Mouse (Mus musculus): ENCODE results near the gene Pnp2.
A peak's percentile ranks its signal among the peaks of the same experiment; 100 is the strongest.
"Not testable (repeated sequence)": the region's sequence is repeated elsewhere in the genome, so short reads cannot be mapped to it uniquely, and the experiment has no call there.

Pnp2 gene

DNA sequence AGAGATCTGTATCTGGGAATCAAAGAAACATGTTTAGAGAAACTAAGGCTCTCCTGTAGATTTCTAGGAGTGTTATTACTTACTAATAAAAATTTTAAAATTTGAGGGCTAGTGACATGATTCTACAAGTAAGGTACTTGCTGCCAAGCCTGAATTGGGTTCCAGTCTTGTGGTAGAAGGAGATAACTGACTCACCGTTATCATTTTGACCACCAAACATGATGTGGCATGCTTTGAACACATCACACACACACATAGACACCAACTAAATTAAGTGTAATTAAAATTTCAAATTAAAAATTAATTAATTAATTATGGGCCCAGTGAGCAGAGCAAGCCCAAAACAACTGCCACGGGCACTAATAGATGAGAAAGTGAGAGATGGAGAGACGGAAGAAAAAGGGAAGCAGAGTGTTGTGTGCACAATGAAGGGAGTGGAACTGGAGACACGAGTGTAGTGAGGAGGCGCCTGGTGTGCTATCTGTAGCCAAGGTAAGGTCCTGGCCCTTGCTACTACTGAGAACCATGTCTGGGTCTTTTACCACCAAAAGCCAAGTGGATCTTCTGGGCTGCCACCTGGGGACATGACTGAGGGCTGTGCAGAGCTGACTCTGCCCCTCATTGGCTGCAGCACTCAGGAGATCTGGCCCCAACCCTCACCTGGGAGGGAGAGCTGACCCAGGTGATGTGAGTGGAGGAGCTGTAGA is 2.6 kb downstream of the Pnp2 start:
- not testable (repeated sequence) for DNase-seq

DNA sequence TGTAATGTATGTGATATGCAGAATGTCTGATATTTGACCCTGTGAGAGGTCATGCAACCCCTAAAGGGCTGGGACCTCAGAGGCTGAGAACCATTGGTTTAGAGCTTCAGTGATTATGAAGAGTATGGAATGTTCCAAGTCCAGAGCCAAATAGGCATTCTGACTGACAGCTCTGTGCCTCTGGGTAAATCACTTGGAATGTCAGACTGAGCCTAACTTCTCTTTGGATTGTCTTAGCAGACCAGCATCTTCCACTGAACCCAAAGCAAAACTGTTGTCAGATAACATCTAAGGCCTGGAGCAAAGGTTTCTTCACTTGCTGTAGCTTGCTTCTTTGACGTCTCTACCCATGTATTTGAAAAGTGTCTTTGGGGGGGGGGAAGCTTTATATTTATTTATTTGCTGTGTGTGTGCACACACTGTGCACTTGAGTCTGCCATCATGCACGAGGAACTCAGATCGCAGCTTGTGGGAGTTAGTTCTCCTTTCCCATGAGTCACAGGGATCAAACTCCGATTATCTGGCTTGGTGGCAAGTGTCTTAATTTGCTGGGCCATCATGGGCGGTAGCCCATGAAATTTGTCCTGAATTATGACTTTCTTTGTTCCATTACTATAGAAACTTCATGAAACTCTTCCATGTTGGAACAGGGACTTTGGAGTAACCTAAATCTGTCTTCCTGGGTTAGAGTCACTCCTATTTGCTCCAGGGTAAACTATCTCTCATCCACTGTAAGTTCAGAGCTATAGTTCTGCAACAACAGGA is 12.6 kb downstream of the Pnp2 start:
- no peak for DNase-seq

DNA sequence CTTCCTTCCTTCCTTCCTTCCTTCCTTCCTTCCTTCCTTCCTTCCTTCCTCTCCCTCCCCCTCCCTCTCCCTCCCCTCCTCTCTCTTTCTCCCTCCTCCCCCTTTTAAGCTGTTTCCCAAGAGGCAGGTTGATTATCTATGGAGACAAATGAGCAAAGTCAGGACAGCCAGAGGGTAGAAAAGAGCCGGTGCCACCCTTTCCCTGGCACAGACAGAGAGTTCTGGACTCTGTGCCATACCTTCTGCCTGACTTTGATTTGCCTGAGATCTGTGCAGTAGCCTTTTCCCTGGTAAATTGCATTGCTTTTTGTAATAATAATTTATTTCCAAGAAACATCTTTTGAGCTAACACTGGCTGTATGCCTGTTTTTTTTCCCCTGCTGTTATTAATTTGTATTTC is 13.2 kb downstream of the Pnp2 start:
- no peak for DNase-seq

DNA sequence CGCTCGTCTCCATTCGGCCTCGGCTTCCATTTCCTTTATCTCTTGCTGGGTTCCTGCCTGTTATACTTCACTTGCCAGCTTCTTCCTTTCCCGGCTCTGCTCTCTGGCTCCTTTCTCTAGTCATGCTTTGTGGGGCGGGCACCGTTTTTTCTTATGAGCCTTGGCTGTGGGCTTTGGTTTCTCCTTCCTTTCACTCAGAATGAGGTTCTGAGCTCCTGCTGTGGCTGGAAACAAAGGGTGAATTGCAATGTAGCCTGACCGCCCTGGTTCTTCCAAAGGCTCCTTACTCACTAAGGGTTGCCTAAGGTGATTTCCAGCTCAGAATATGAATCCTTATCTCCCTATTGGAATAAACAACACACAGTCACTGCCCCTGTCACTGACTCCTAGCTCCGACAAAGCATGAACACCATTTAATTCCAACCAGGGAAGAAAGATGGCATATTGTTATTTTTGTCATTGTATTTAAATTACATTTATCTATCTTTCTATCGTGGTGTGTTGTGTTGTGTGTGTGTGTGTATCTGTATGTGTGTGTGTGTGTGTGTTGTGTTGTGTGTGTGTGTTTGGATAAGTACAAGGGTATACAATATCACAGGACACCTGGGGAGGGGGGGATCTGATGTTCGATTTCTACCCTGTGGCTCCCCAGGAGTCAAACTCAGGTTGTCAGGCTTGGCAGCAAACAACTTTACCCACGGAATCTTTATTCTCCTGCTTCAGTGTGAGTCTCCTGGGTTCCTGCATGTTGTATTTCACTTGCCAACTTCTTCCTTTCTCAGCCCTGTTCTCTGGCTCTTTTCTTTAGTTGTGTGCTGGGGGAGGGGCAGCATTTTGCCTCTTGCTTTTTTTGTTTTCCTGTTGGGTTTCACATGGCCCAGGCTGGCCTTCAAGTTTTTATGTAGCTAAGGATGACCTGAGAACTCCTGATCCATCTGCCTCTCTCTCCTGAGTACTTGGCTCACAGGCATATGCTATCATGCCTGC is 14.1 kb downstream of the Pnp2 start:
- DNase-seq: no peak

DNA sequence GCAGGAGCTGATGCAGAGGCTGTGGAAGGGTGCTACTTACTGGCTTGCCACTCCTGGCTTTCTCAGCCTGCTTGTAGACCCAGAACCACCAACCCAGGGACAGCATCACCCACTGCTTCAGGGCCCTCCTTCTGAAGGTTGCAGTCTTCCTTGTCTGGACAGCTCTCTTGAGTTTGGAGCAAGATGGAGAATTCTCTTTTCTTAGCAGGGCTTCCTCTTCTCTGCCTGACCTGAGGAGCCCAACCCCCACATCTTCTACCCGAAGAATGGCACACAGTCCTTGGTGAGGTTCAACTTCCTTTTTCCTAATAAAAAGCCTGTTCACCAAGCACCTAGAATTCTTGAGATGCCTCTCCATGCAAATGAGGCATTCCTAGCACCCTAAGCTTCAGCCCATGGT is 15.0 kb downstream of the Pnp2 start:
- DNase-seq: no peak

DNA sequence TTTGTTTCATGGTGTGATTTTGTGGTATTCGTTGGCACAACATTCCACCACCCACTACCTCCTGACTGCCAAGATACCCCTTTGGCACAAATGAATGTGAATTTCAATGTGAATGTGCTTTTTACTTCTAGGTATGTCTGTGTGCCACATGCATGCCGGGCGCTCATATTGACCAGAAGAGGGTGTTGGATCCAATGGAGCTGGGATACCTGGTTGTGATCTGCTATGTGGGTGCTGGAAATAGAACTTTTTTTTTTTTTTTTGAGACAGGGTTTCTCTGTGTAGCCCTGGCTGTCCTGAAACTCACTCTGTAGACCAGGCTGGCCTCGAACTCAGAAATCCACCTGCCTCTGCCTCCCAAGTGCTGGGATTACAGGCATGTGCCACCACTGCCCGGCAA is 17.3 kb downstream of the Pnp2 start:
- not testable (repeated sequence) for DNase-seq

DNA sequence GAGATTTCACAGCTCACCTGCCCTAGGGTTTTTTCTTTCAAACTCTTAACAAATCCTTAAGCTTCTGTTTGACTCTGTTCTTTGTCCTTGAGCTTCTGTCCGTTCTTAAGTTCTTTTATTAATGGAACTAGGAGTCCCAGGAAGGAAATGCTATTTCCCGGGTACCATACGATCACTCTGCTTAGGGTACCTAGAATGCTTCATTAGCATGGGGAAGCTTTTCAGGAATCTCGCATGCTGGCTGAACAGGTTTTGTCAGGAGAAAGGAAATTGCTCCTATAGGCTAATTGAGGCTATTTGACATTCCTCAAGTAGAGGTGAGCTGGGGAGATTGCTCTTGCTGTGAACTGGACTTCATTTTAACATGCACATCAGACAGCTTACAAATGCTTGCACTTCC is 17.9 kb downstream of the Pnp2 start:
- no peak for DNase-seq

DNA sequence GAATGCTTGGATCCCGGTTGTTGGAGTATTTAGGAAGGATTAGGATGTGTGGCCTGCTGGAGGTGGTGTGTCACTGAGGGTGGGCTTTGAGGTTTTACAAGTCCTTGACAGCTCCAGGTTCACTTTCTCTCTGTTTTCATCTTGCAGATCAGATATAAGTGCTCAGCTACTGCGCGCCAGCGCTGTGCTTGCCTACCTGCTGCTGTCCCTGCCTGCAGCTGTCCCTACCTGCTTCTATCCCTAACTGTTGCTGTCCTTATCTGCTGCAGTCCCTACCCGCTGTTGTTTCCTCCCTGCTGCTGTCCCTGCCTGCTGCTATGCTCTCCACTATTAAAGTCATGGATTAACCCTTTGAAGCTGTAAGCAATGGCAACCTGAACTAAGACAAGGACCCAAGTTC is 19.2 kb downstream of the Pnp2 start:
- no peak for DNase-seq

DNA sequence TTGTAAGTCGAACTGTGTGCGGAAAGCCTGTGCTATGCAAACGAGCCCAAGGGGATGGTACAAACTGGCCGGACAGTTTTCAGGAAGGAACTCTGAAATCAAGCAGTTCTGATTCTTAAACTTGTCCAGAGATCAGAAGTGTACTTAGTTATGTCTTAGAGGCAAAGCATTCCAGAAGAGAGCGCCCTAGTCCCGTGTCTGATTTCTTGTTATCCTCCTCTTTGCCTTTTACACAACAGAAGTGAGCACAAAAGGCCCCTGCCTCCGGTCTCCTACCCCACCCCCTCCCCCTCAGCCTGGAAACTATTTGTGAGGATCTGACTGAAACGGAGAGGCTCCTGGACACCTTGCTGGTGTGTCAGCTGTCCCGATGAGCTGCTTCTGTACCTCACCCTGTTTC is 20.9 kb downstream of the Pnp2 start:
- peak in 1 of 2 experiments; percentile 27 for DNase-seq

DNA sequence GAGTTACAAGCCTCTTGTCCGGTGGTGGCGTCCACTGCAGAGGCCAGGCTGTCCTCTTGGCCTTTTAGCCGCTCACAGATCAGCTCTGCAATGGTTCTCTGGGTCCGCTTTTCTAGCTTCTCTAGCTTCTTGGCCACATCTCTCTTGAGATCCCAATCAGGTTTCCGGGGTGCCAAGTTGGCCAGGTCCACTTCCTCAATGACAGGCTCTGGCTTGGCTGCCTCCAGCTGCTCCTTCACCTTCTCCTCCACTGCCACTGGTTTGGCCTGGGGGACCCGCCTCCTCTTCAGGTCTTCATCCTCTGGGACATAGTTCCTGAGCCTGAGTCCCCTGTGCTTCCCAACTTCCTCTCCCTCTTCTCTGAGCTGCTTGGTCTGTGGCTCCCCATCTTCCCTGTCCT is 22.7 kb downstream of the Pnp2 start:
- not testable (repeated sequence) for DNase-seq

DNA sequence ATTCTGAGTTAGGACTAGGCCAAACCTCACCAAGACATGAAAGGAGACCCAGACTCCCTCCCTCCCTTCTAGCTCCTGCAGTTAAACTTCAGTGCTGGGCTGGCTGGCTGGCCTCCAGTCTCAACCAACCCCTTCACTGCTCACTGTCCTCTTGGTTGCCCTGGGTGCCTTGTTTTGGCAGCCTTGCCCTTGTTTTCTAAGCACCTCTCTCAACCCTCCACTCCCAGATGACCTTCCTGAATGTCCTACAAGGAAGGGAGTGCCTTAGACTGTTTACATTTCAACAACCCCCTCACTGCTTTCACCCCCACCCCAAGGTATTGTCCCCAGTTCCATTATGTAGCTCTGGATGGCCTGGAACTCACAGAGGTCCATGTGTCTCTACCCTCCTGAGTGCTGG is 23.8 kb downstream of the Pnp2 start:
- DNase-seq: no peak

DNA sequence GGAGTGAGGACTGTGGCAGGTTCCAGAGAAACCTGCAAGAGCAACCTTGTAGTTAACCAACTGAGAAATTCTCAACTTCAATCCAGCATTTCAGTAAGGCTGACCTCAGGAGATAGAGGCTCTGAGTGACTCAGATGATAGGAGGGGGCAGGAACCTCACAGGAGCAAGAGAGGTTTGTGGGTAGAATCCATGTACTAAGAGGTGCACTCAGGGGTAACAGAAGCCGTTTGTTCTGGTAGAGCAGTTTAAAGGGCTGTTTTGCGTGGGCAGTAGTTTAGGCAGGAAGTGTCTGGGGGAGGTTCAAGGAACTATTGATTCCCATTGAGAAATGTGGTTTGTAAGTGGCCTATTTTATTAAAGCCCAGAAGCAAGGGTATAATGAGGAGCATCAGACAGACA is 25.4 kb downstream of the Pnp2 start:
- peak; percentile 34 to 39 for DNase-seq

DNA sequence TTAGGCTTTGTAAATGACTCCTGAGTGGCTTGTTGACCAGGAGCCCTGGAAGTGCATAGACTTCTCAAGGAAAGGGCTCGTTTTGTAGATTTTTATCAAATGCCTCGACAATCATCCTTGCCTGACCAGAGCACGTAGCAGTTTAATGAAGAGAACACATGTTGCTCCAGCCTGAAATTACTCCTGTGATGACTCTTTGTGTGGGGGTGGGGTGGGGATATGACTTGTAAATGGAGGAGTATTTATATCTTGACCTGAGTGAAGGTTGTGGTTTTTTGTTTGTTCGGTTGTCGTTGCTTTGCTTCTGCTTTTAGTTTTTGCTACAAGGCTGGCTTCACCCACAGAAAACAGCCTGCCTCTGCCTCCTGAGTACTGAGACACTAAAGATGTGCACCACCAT is 26.0 kb downstream of the Pnp2 start:
- DNase-seq: peak; percentile 43 to 52

DNA sequence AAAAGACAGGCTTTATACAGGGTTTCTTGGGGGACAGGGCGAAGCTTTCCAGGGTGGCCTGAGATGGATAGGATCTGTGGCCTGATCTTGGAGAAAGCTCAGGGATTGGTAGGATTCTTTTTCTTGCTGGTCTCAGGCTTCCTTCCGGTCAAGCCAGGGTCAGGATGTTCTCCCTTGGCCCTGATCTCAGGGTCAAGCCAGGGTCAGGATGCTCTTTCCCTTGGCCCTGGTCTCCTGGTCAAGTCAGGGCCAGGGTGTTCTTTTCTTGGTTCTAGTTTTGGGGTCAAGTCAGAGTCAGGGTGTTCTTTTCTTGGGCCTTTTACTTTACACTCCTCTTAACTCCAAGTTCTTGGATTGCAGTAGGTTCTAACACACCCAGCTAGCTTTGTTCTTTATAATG is 31.9 kb downstream of the Pnp2 start:
- no peak for DNase-seq

DNA sequence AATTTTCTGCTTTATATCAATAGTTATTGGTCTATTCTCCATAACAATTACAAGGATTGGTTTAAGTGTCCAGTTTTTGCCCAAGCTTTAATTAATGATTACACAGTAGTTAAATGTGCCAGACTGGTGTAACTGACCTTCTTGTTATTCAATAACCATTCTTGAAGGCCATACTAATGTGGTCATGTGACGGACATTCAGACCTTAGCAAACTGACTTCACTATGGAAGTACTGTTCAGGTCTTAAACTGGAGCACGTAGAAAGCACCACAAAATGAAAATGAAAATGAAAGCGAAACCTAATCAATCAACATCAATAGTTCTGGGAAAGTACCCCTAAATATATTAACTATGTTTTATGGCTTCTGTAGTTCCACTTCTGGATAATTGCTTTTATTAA is 35.2 kb downstream of the Pnp2 start:
- no peak for DNase-seq

DNA sequence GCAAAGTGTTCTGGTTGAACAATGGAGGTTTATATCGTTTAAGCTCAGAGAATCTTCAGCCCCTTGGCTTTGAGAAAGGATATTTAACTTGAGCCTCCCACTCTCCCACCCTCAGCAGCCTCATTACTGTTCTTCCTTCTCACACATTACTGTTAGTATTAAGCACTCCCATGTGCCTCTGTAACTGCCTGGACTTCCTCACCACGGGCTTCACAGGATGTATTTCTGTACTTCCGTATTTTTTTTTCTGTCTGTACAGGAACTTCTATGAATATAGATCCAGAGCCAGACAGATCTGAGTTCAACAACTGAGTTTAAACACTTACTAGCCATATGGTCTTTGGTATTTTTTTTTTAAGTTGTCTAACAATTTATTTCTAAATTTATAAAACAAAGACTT is 41.3 kb downstream of the Pnp2 start:
- DNase-seq: peak; percentile 35 to 41

DNA sequence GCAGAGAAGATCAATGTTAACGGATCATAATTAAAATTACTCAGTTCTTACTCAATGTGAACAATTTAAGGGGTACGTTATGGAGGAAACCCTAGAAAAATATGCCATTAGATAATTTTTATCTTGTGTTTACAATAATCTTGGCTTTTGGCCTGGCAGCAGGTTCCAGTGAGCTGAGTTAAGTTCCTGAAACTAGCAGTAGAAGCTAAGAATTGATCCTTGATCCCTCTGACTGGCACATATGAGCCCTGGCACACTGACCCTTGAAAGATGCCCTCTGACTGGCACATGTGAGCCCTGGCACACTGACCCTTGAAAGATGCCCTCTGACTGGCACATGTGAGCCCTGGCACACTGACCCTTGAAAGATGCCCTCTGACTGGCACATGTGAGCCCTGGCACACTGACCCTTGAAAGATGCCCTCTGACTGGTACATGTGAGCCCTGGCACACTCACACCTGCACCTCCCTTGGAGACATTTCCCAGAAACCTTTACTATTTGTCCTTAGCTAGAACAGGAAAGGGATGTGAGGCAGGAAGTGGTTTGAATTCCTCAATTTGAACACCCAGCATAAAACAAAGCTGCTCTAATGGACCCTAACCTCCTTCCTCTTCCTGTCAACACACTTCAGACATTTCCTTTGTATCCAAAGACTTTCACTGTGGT is 42.3 kb downstream of the Pnp2 start:
- no peak for DNase-seq

DNA sequence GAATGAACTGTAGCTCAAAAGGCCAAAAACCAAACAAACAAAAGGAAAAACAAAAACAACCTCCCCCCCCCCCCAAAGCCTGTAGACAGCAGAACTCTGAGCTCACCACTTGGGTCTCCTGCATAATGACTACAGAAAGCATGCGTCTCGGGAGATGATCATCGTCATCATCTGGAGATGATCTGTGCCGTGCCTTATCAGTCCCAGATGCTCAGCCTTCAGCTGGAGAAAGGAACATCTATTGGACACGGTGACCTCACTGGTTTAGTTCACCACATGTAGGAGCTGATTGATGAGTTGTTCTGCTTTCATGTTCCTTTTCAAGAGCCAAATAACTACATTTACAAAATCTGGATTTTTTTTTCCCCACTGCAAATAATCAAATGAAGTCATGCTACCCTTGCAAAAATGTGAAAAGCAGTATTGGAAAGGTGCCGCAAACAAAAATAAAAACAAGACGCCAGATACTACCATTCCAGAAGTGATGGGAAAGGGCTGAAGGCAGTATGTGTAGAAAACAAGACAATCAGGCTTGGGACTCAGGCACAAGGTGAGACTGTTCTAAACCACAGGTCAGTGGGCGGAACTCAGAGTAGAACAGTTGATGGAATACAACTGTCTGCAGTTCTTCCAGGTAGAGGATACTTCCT is 51.5 kb downstream of the Pnp2 start, which contains the start of gene Rnase10:
TSS of gene Rnase10 (plus strand) at position 600 of the 650 bp plus-strand sequence.
- no peak for DNase-seq

DNA sequence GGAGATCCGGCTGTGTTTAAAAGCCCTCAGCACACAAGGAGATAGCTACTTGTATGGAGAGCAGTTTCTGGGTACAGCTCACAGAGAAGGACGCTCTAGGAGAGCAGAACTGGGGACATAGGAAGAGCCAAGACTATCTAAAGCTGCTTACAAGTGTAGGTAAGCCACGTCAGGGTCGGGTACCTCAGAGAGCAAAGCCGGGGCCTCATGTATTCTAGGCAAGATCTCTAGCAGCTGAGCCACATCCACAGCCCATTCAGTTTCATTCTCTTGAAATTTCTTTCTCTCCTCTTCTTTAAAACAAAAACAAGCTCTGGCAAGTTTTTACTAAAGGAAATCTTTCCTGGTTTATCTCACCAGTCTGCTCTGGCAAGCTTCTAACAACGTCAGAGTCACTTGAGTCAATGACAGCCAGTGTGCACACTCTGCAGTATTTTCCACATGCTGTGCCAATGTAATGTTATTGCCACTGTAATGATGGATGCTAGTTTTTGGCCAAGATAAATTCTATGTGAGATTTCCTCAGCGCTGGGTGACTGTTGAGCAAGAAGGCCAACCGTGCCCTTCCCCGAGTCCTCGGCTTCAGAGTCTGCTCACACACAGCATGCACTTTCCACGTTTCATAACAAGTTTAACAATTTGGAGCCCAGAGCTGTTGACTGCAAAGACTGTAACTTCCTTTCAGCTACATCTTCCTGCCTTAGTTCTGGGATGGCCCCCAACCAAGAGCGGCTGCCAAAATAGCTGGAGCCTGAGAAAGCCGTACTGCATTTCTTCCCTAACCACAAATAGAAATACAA is 52.3 kb downstream of the Pnp2 start:
- DNase-seq: no peak

DNA sequence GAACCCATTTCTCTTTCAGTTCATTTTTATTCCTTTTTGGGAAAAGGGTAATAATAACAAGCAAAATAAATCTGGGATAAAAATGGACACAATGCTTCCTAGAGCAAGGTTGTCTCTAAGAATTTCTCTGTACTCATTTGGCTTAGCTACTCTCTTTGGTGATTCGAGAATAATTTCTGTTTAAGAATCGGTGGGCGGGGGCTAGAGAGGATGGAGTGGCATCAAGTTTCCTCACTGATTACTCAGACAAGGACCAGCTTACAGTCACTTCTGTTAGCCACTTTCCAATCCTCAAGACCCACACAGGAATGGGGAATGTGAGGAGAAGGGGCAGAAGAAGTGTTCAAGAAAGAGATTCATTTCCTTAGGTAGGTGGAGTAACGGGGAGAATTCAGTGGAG is 53.0 kb downstream of the Pnp2 start:
- DNase-seq: no peak

DNA sequence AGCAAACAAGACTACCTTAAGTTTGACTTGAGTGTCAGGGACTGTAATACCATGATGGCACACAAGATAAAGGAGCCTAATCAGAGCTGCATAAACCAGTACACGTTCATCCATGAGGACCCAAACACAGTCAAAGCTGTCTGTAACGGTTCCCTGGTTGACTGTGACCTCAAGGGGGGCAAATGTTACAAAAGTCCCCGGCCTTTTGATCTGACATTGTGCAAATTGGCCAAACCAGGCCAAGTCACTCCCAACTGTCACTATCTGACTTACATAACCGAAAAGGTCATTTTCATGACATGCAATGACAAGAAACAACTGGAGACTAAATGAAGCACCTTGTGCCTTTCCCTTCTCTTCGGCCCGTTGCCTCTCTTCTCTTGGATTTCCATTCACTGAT is 53.8 kb downstream of the Pnp2 start:
- no peak for DNase-seq

Data from B cell, adult 2 months (primary cell).